Mouse (Mus musculus) c-Kit-negative CD71-positive TER-119-positive erythroid progenitor cells, embryonic 14.5 days (primary cell): ENCODE results near the gene Lgalsl.

ENCODE experiments used
- DNase-seq: peaks from one replicate; pipeline ENCODE4 v3.0.0-alpha.2; 2013; ENCODE audit warnings: low read depth, low spot score

Lgalsl gene

DNA sequence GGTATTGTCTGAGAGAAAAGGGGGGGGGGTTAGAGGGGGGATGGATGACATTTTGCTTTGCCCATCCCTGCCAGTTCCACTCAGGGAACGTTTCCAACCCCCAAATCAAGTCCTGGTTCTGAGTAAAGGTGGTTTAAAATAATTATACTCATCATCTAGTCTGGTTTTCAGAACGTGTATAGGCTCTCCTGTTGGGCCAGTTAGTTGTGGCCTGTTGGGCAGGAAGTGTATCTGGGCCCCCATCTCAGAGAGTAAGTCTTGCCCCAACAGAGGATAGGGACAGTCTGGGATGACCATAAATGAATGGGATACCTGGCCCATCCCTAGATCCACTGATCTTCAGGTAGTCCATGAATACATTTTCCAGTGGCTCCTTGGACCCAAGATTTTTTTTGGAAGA lies 48.2 kb downstream of the Lgalsl start:
- no peak for DNase-seq

- DNase-seq: no peak
These were observed 50.5 kb downstream of the Lgalsl start for GRCm38 (mm10) chr11:20780312-20780711.

- no peak for DNase-seq
These were observed 51.8 kb downstream of the Lgalsl start for GRCm38 (mm10) chr11:20778861-20779563.

- DNase-seq: no peak
These were observed 52.6 kb downstream of the Lgalsl start for GRCm38 (mm10) chr11:20778298-20778697.

DNA sequence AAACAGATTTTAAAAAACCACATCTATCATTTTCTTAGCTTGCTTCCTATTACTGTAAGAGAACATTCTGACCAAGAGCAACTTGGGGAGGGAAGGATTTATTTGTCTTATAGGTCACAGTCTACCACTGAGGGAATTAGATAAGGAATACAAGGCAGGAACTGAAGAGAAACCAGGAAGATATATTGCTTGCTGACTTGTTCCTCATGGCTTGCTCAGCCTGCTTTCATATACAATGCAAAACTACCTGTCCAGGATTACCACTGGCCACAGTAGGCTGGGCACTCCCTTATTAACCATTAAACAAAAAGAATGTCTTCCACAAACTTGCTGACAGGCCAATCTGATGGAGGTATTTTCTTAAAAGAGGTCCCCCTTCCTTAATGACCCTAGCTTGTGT lies 54.2 kb downstream of the Lgalsl start:
- no peak for DNase-seq
